Mouse (Mus musculus) stomach, postnatal 0 days (tissue): ENCODE results near the gene Serpine2.

Source experiments
- CTCF ChIP-seq: IDR thresholded peaks from 2 replicates; pipeline ENCODE4 v1.5.1; 2016; ENCODE audit warnings: antibody characterized with exemption, low read depth, mild to moderate bottlenecking, moderate library complexity
- EP300 ChIP-seq: optimal IDR thresholded peaks from 2 replicates; pipeline ENCODE3; 2016; ENCODE audit warnings: antibody characterized with exemption

DNA sequence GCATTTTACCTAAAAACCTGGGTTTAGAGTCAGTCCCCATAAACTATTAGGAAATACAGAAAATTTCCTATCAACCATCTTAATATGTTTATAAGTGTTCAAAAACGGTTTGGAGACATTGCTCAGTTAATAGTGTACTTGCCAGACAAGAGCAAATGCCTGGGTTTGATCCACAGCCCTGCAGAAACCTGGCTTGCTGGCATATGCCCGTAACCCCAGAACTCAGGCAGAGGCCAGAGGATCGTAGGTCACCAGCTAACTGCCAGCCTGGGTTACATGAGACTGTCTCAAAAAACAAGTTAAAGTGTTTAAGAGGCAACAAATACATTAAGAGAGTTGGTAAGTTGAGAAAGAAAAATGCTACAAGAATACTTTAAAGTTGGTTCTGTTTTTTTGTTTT, 106.0 kb downstream of the Serpine2 start:
- no peak for TF ChIP-seq CTCF
- no peak for TF ChIP-seq EP300
